7 mouse cellular contexts compared by ENCODE assay signal in the genomic region with DNA sequence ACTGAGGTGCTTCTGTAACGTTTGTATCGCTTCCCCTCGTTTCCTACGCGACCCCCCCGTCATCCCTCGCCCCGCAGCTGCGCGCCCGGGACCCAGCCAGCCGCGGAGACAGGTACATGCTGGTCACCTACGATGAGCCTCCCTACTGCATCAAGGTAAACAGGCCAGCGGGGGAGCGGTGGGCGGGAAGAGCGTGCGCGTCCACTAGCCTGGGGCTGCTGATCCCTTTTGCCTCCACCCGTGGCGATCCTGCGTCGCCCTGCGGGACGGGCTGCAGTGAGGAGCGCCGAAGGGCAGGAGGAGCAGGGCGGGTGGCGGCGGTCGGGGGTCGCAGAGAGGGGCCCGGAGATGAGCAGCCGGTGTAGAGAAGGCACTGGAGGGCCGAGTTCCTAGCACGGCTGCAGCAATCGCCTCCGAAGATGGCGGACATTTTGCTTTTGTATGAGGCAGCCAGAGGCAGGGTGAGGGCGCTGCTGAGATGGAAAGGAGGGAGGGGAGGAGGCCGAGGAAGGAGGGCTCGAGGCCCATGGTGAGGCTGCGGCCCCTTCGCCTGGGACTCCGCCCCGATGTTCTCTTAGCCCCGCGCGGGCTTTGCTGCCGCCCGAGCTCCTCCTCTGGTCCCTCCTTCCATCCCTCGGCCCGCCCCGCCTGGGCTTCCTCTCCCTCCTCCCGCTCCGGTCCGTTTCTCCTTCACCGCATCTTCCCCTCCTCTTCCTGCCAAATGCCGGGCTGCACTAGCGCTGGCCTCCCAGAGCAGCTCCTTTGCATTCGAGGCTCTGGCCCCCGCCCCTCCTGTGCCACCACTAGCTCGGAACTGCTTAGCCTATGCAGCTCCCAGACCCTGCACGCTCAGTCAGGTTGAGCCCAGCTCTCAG. TPM values are rescaled to one million over a fixed set of nuclear protein-coding genes. Genes with fewer than 3 reads are reported as not detected.
DNase-seq lines count a peak whose midpoint lies in the region; ATAC-seq and TF ChIP-seq lines count a peak whose summit lies in the region.

No protein-coding gene starts in this region.

- DNase-seq in adrenal gland, adult 2 months, result peak; percentile 94
- peak; percentile 77 for DNase-seq in embryo, embryonic 11.5 days (ENCODE audit: low read depth, low spot score)
- DNase-seq in gastrocnemius, postnatal 4 days (ENCODE audit: low spot score in 2 of 2), result peak; percentile 70 to 85
- DNase-seq in left cerebral cortex, postnatal 4 days, result peak; percentile 93

- H3K9me3 ChIP-seq in intestine, postnatal 0 days (ENCODE audit: control insufficient read depth), result no peaks in the 10 kb centered on the region
- H3K9me3 ChIP-seq in midbrain, embryonic 12.5 days, result no peaks in the 10 kb centered on the region

- H3K9ac ChIP-seq in intestine, postnatal 0 days (ENCODE audit: low read depth, low read length), result peak overlapping the region; percentile 65
- peak overlapping the region; percentile 73 for H3K9ac ChIP-seq in midbrain, embryonic 12.5 days (replicated peaks)

- H3K36me3 ChIP-seq in intestine, postnatal 0 days (ENCODE audit: control insufficient read depth, insufficient read depth), result no peaks in the 10 kb centered on the region
- H3K36me3 ChIP-seq in midbrain, embryonic 12.5 days, result no peaks in the 10 kb centered on the region
- H3K36me3 ChIP-seq in small intestine, adult 2 months (ENCODE audit: control insufficient read depth, insufficient read depth, low read length), result no peaks in the 10 kb centered on the region

- H3K27me3 ChIP-seq in intestine, postnatal 0 days (replicated peaks; ENCODE audit: control insufficient read depth, insufficient read depth, low read length), result no peaks in the 10 kb centered on the region
- H3K27me3 ChIP-seq in midbrain, embryonic 12.5 days, result no peaks in the 10 kb centered on the region
- no peaks in the 10 kb centered on the region; the same call in 1 of the 2 replicates for H3K27me3 ChIP-seq in small intestine, adult 2 months (ENCODE audit: control insufficient read depth, insufficient read depth, low read length)

- TF ChIP-seq CTCF in intestine, postnatal 0 days (IDR thresholded peaks at IDR 0.05; ENCODE audit: low read depth), result peak; percentile 67
- no peak for TF ChIP-seq CTCF in small intestine, adult 2 months (IDR thresholded peaks at IDR 0.05; ENCODE audit: extremely low read depth, insufficient read length, insufficient replicate concordance, low read depth, low read length)

- H3K4me3 ChIP-seq in intestine, postnatal 0 days (ENCODE audit: low read depth, low read length), result peak overlapping the region; percentile 54
- H3K4me3 ChIP-seq in midbrain, embryonic 12.5 days, result peak overlapping the region; percentile 60
- H3K4me3 ChIP-seq in small intestine, adult 2 months (ENCODE audit: low read depth, low read length), result peak overlapping the region; percentile 94

- peak overlapping the region; percentile 82 for H3K27ac ChIP-seq in intestine, postnatal 0 days (ENCODE audit: low read depth, low read length)
- H3K27ac ChIP-seq in midbrain, embryonic 12.5 days (replicated peaks), result peak overlapping the region; percentile 97
- peak overlapping the region; percentile 81 for H3K27ac ChIP-seq in small intestine, adult 2 months (ENCODE audit: insufficient read depth, low read depth, low read length)

- peak; percentile 95 for ATAC-seq in intestine, postnatal 0 days
- ATAC-seq in midbrain, embryonic 12.5 days (ENCODE audit: low FRiP score, low read depth), result peak; percentile 95

- intact Hi-C loops in left cerebral cortex, postnatal 4 days (cut with DNase I), result no loop called here

- WGBS in intestine, postnatal 0 days, result 20% methylated on average over 52 of the region's 65 CpGs
- 30% methylated on average over 61 of the region's 65 CpGs for WGBS in midbrain, embryonic 12.5 days
- WGBS in small intestine, adult 2 months, result 10% methylated on average over 63 of the region's 65 CpGs

- no peak for TF ChIP-seq POLR2A in small intestine, adult 2 months (IDR thresholded peaks at IDR 0.05; ENCODE audit: low read depth, low read length)

- no peaks in the 10 kb centered on the region for H3K4me1 ChIP-seq in intestine, postnatal 0 days (replicated peaks; ENCODE audit: control insufficient read depth, insufficient read depth, low read length)
- no peaks in the 10 kb centered on the region for H3K4me1 ChIP-seq in midbrain, embryonic 12.5 days
- H3K4me1 ChIP-seq in small intestine, adult 2 months (ENCODE audit: control insufficient read depth, insufficient read depth, insufficient read length, low read length), result peaks cover 2% of the 10 kb centered on the region; the same call in 1 of the 2 replicates

- H3K4me2 ChIP-seq in intestine, postnatal 0 days (replicated peaks; ENCODE audit: low read depth), result peak overlapping the region; percentile 64
- H3K4me2 ChIP-seq in midbrain, embryonic 12.5 days (replicated peaks), result peak overlapping the region; percentile 57

RNA-seq across cellular contexts. Expression of a gene that starts 1.0 kb away (rescaled TPM):
- 10 to 100 TPM; 24.0 to 26.1 TPM for total RNA-seq in adrenal gland, adult 2 months (2021)
- polyA plus RNA-seq in adrenal gland, adult 2 months (2012; rRNA removed), result 5.7 and 7.4 TPM in 2 replicates
- 10 to 100 TPM; 21.7 to 28.4 TPM for total RNA-seq in gastrocnemius, postnatal 4 days (2021)
- 12.7 and 13.9 TPM in 2 replicates for polyA plus RNA-seq in intestine, postnatal 0 days (2015; fragmentation: Nextera tagmentation; extraction: Ambion mirVana)
- total RNA-seq in left cerebral cortex, postnatal 4 days (2021), result 10 to 100 TPM; 26.8 to 27.0 TPM
- polyA plus RNA-seq in midbrain, embryonic 12.5 days (2016; fragmentation: Nextera tagmentation; extraction: Ambion mirVana), result 28.3 and 28.6 TPM in 2 replicates
- polyA plus RNA-seq in small intestine, adult 2 months (2012; rRNA removed), result 1.8 and 2.1 TPM in 2 replicates

RNA-seq across cellular contexts. Expression of a gene that starts 7.8 kb away (rescaled TPM):
- total RNA-seq in adrenal gland, adult 2 months (2021), result not detected
- not detected in 2 replicates for polyA plus RNA-seq in adrenal gland, adult 2 months (2012; rRNA removed)
- 1 to 10 TPM in 1 of 2 experiments, under 1 TPM in 1; 0.80 to 2.1 TPM for total RNA-seq in gastrocnemius, postnatal 4 days (2021)
- polyA plus RNA-seq in intestine, postnatal 0 days (2015; fragmentation: Nextera tagmentation; extraction: Ambion mirVana), result 0.69 and 0.77 TPM in 2 replicates
- total RNA-seq in left cerebral cortex, postnatal 4 days (2021), result not detected
- polyA plus RNA-seq in midbrain, embryonic 12.5 days (2016; fragmentation: Nextera tagmentation; extraction: Ambion mirVana), result 0.85 TPM in 1 of 2 replicates, not detected in the other
- polyA plus RNA-seq in small intestine, adult 2 months (2012; rRNA removed), result not detected in 2 replicates

Comparison
In these comparisons a context has a peak if more than half of its experiments do, and no peak if none do; other contexts are left out.
1. Peak in every context shown above with its lines: DNase-seq, ATAC-seq, H3K4me3 ChIP-seq and H3K27ac ChIP-seq.